In the genomic region with DNA sequence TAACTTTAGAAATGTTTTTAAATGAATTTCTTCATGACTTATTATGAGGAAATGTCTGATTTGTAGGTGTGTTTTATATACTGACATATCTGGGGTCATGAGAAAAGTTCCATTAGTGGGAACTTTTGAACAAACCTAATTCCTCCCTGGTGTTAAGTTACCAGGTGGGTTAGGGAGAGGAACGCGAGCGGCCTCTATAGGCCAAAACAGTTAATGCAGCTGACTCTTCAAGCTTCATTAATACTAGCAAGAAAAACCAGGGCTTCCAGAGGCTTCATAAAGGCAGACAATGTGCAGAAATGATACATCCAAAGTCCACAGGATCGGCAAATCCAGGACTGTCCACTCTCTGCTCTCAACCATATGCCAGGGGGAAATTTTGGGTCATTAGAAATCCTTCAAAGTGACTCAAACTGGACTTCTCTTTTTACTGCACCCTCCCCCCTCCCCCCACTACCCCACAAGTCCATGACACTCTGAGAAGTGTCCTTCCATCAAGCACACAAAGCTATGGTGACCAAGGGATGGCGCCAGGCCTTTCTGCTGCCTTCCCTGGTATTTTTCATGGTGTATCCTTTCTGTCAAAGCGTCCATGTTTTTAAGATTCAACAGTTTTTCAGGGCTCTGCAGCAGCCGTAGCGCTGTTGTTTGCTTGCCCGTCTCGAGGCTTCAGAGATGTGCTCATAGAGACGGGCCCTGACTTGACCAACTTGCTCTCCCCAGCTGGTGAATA, we compare ENCODE assay signal across 8 mouse cellular contexts.
DNase-seq lines count a peak whose midpoint lies in the region; ATAC-seq and TF ChIP-seq lines count a peak whose summit lies in the region.

No protein-coding gene starts in this region.

- peaks cover 86% of the 10 kb centered on the region for H3K27me3 ChIP-seq in forebrain, embryonic 10.5 days (ENCODE audit: poor library complexity, severe bottlenecking)
- H3K27me3 ChIP-seq in midbrain, embryonic 15.5 days (replicated peaks), result peaks cover 8% of the 10 kb centered on the region; the same call in 1 of the 2 replicates

- intact Hi-C loops in left cerebral cortex, adult 2 months (cut with DNase I), result loop anchor here (2.0 kb wide), 1 partner anchor 56 kb away; no protein-coding TSS in a partner anchor

- H3K36me3 ChIP-seq in forebrain, embryonic 10.5 days (replicated peaks), result no peaks in the 10 kb centered on the region
- H3K36me3 ChIP-seq in midbrain, embryonic 15.5 days (replicated peaks), result no peaks in the 10 kb centered on the region

- 0 out of 2 replicates have a peak overlapping the region, but pooled peaks have one; percentile 15 for H3K9ac ChIP-seq in midbrain, embryonic 15.5 days

- H3K4me2 ChIP-seq in midbrain, embryonic 15.5 days, result peak overlapping the region; percentile 86

- H3K4me3 ChIP-seq in forebrain, embryonic 10.5 days, result peak overlapping the region; percentile 59
- H3K4me3 ChIP-seq in left cerebral cortex, adult 2 months, result peak overlapping the region; percentile 52
- peak overlapping the region; percentile 45 for H3K4me3 ChIP-seq in midbrain, embryonic 15.5 days

- peak; percentile 88 for TF ChIP-seq CTCF in left cerebral cortex, adult 2 months (IDR thresholded peaks at IDR 0.05)

- no peaks in the 10 kb centered on the region for H3K9me3 ChIP-seq in forebrain, embryonic 10.5 days
- H3K9me3 ChIP-seq in midbrain, embryonic 15.5 days, result no peaks in the 10 kb centered on the region

- peak; percentile 8; the same call in 1 of the 2 replicates for ATAC-seq in midbrain, embryonic 15.5 days (replicated peaks)

- H3K4me1 ChIP-seq in forebrain, embryonic 10.5 days, result peaks cover 35% of the 10 kb centered on the region
- peaks cover 41% of the 10 kb centered on the region for H3K4me1 ChIP-seq in midbrain, embryonic 15.5 days

- 3% methylated on average over 11 of the region's 11 CpGs for WGBS in forebrain, embryonic 10.5 days
- 1% methylated on average over 11 of the region's 11 CpGs for WGBS in midbrain, embryonic 15.5 days

- DNase-seq in testis, postnatal 10 days (ENCODE audit: low spot score), result peak; percentile 79
- no peak for DNase-seq in testis, postnatal 14 days (ENCODE audit: low spot score)
- peak; percentile 63 for DNase-seq in brain, embryonic 18.5 days (ENCODE audit: low read depth, low spot score)
- DNase-seq in forebrain, embryonic 10.5 days (ENCODE audit: extremely low spot score, low spot score), result peak; percentile 56
- DNase-seq in induced T-regulatory cell, adult 2 months (ENCODE audit: low read depth), result peak; percentile 86
- peak; percentile 77 to 80 for DNase-seq in left cerebral cortex, adult 2 months (ENCODE audit: extremely low spot score in 1 of 2, low spot score in 2 of 2)
- DNase-seq in thymus, postnatal 4 days, result peak; percentile 75

- H3K27ac ChIP-seq in forebrain, embryonic 10.5 days, result no peak overlapping the region
- H3K27ac ChIP-seq in left cerebral cortex, adult 2 months, result peak overlapping the region; percentile 98
- peak overlapping the region; percentile 88 for H3K27ac ChIP-seq in midbrain, embryonic 15.5 days
